Mouse (Mus musculus) E14TG2a.4 (cell line): ENCODE data around the gene Mnx1.

Experiments
- H3K27me3 ChIP-seq: 2 replicates; pipeline ENCODE4 v1.6.1; 2014; ENCODE audit warnings: low read length, control low read depth; ENCODE audit not compliant: insufficient read depth
- H3K36me3 ChIP-seq: 2 replicates; pipeline ENCODE4 v1.6.1; 2014; ENCODE audit warnings: low read length, control low read depth; ENCODE audit not compliant: insufficient read depth
- H3K4me1 ChIP-seq: replicated peaks from 2 replicates; pipeline ENCODE4 v1.6.1; 2014; ENCODE audit warnings: low read depth, low read length, control low read depth
- H3K4me3 ChIP-seq: replicated peaks from 2 replicates; pipeline ENCODE4 v1.5.1; 2014; ENCODE audit warnings: mild to moderate bottlenecking, low read length
- H3K9me3 ChIP-seq: 2 replicates; pipeline ENCODE4 v1.6.1; 2014; ENCODE audit warnings: low read length, control low read depth
- CTCF ChIP-seq: conservative IDR thresholded peaks from 2 replicates; pipeline ENCODE4 v1.5.1; 2014; ENCODE audit warnings: low read length
- NANOG ChIP-seq: IDR thresholded peaks from 2 replicates; pipeline ENCODE4 v1.6.1; 2014; ENCODE audit warnings: borderline replicate concordance, low read length, mixed read lengths
- POU5F1 ChIP-seq: IDR thresholded peaks from 2 replicates; pipeline ENCODE4 v1.6.1; 2014; ENCODE audit warnings: low read length, borderline replicate concordance

The Mnx1 gene

GRCm38 (mm10) chr5:29471396-29471795 is 6.9 kb downstream of the Mnx1 start:
- H3K4me3 ChIP-seq: peak overlapping the region; percentile 41; the same call in 1 of the 2 replicates
- peaks cover 57% of the 10 kb centered on the region for H3K4me1 ChIP-seq
- H3K9me3 ChIP-seq: no peaks in the 10 kb centered on the region
- H3K27me3 ChIP-seq: peaks cover 97% of the 10 kb centered on the region
- H3K36me3 ChIP-seq: no peaks in the 10 kb centered on the region
- TF ChIP-seq CTCF: no peak
- no peak for TF ChIP-seq NANOG
- TF ChIP-seq POU5F1: no peak

- Histone ChIP-seq H3K4me3 (peak overlapping the region; percentile 23; the same call in 1 of the 2 replicates), H3K27me3 (peaks cover 96% of the 10 kb centered on the region), H3K4me1 (peaks cover 57% of the 10 kb centered on the region), H3K36me3 (no peaks in the 10 kb centered on the region), H3K9me3 (no peaks in the 10 kb centered on the region)
- TF ChIP-seq CTCF (no peak), POU5F1 (no peak), NANOG (no peak)
Observed at GRCm38 (mm10) chr5:29470851-29471394, 7.3 kb downstream of the Mnx1 start.

GRCm38 (mm10) chr5:29470271-29470670 is 8.0 kb downstream of the Mnx1 start:
- peaks cover 56% of the 10 kb centered on the region for H3K4me1 ChIP-seq
- no peak overlapping the region for H3K4me3 ChIP-seq
- no peak for TF ChIP-seq NANOG
- TF ChIP-seq CTCF: no peak
- TF ChIP-seq POU5F1: no peak
- H3K27me3 ChIP-seq: peaks cover 95% of the 10 kb centered on the region
- no peaks in the 10 kb centered on the region for H3K9me3 ChIP-seq
- H3K36me3 ChIP-seq: no peaks in the 10 kb centered on the region

GRCm38 (mm10) chr5:29469501-29469900 is 8.8 kb downstream of the Mnx1 start:
- TF ChIP-seq NANOG (no peak), CTCF (no peak), POU5F1 (no peak)
- Histone ChIP-seq H3K4me1 (peaks cover 48% of the 10 kb centered on the region), H3K36me3 (no peaks in the 10 kb centered on the region), H3K4me3 (no peak overlapping the region), H3K27me3 (peaks cover 89% of the 10 kb centered on the region), H3K9me3 (no peaks in the 10 kb centered on the region)

- peak overlapping the region; percentile 81 for H3K4me3 ChIP-seq
- H3K9me3 ChIP-seq: no peaks in the 10 kb centered on the region
- TF ChIP-seq POU5F1: no peak
- TF ChIP-seq NANOG: no peak
- TF ChIP-seq CTCF: no peak
- peaks cover 79% of the 10 kb centered on the region for H3K27me3 ChIP-seq
- H3K4me1 ChIP-seq: peaks cover 38% of the 10 kb centered on the region
- H3K36me3 ChIP-seq: no peaks in the 10 kb centered on the region
Observed at GRCm38 (mm10) chr5:29468351-29469065, 9.8 kb downstream of the Mnx1 start.

GRCm38 (mm10) chr5:29467489-29468350 is 10.6 kb downstream of the Mnx1 start:
- Histone ChIP-seq H3K27me3 (peaks cover 77% of the 10 kb centered on the region), H3K36me3 (no peaks in the 10 kb centered on the region)

GRCm38 (mm10) chr5:29462943-29463686 is 15.2 kb downstream of the Mnx1 start:
- H3K4me1 ChIP-seq: peaks cover 8% of the 10 kb centered on the region; the same call in 1 of the 2 replicates
- no peak overlapping the region for H3K4me3 ChIP-seq
- no peaks in the 10 kb centered on the region for H3K9me3 ChIP-seq
- H3K36me3 ChIP-seq: peaks cover 16% of the 10 kb centered on the region
- H3K27me3 ChIP-seq: peaks cover 35% of the 10 kb centered on the region
- TF ChIP-seq CTCF (no peak), POU5F1 (no peak), NANOG (no peak)

More at GRCm38 (mm10) chr5:29467489-29468350, 10.6 kb downstream of the Mnx1 start:
- no peak for TF ChIP-seq POU5F1
- no peak for TF ChIP-seq CTCF
- TF ChIP-seq NANOG: no peak
- Histone ChIP-seq H3K4me1 (peaks cover 33% of the 10 kb centered on the region), H3K9me3 (no peaks in the 10 kb centered on the region), H3K4me3 (peak overlapping the region; percentile 81)
